Mouse (Mus musculus): ENCODE measurements at regions not wholly inside any gene's neighbourhood (a gene's known extent, or its start where the extent isn't known, plus 50 kb on each side); places are given as distances from the start of the nearest gene placed in this dataset.

DNA sequence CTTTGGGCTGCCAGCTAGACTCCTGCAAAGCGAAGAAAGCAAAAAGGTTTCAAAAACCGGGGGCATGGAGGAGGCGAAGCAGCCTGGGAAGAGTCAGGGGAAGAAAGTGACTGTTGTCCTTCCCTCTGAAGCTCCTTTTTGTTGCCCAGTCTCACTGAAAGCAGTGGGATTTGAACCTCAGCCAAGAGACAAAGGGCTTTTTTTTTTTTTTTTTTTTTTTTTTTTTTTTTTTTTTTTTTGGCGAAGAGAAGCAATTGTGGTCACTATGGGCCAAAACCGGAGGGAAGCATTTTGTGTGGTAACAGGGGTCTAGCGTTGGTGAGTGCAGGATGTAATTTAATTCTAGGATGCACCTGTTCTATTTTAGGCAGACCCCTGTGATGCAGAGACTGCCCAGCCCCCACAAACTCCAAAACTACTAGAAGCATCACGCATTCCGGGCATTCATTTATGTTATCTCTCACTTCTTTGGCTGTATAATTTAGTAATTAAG is 80.8 kb upstream of the Cpeb2 start:
- 40% methylated on average over 8 of the region's 8 CpGs for WGBS
- Histone ChIP-seq H3K27ac (ENCODE audit: low read depth, low read length) (no peak overlapping the region), H3K4me2 (no peak overlapping the region), H3K9me3 (ENCODE audit: control insufficient read depth, low read length) (no peaks in the 10 kb centered on the region), H3K4me3 (ENCODE audit: low read depth, low read length) (no peak overlapping the region), H3K9ac (ENCODE audit: low read length) (no peak overlapping the region), H3K27me3 (ENCODE audit: control insufficient read depth, insufficient read depth, low read length) (no peaks in the 10 kb centered on the region), H3K4me1 (ENCODE audit: control insufficient read depth, insufficient read depth, low read length) (no peaks in the 10 kb centered on the region), H3K36me3 (ENCODE audit: control insufficient read depth, insufficient read depth, low read length) (no peaks in the 10 kb centered on the region)
- ATAC-seq (ENCODE audit: low FRiP score) (no peak), DNase-seq (ENCODE audit: low spot score, missing footprints) (no peak)

DNA sequence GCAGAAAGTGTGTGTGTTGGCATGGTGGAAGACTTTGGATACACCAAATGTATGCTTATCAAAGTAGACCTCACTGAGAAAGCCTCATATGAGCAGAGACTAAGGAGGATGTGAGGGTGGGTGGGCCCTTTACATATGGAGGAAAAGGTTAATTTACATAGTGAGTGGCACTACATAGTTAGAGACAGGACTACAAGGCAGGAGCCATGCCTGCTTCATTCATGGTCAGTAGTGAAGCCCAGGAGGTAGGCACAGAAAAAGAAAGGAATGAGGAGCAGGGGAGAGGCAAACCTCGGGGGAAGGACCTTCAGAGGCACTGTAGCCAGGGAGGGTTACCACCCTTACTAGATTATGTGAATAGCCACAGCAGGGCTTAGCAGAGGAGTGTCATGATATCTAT is 80.1 kb upstream of the Cpeb2 start:
- Histone ChIP-seq H3K9me3 (ENCODE audit: control insufficient read depth, low read length) (no peaks in the 10 kb centered on the region), H3K4me3 (ENCODE audit: low read depth, low read length) (no peak overlapping the region), H3K4me1 (ENCODE audit: control insufficient read depth, insufficient read depth, low read length) (no peaks in the 10 kb centered on the region), H3K27ac (ENCODE audit: low read depth, low read length) (no peak overlapping the region), H3K9ac (ENCODE audit: low read length) (no peak overlapping the region), H3K27me3 (ENCODE audit: control insufficient read depth, insufficient read depth, low read length) (no peaks in the 10 kb centered on the region), H3K4me2 (no peak overlapping the region), H3K36me3 (ENCODE audit: control insufficient read depth, insufficient read depth, low read length) (no peaks in the 10 kb centered on the region)
- WGBS: 65% methylated on average over 1 of the region's 1 CpGs
- ATAC-seq (ENCODE audit: low FRiP score) (no peak), DNase-seq (ENCODE audit: low spot score, missing footprints) (no peak)

DNA sequence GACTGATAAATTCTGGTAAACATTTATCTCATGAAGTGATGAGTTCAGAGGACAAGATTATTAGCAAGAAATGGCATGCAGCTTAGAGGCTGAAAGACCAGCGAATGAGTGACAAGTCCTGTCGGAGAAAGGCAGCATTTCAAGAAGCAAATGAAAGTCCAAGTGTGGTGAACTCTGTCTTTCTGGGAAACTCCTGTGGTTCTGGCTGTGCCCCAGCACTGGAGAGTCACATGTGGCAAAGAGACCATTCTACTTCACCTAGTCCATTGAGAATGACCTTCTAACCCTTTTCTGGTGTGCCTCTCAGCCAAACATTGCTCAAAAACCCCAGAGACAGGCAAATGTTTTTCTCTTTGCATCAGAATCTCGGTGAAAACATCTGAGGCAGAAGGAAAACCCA is 76.2 kb upstream of the Cpeb2 start:
- no peak overlapping the region for H3K4me3 ChIP-seq (ENCODE audit: low read depth, low read length)
- no peaks in the 10 kb centered on the region for H3K9me3 ChIP-seq (ENCODE audit: control insufficient read depth, low read length)
- no peak overlapping the region for H3K27ac ChIP-seq (ENCODE audit: low read depth, low read length)
- WGBS: 89% methylated on average over 3 of the region's 3 CpGs
- H3K4me2 ChIP-seq: no peak overlapping the region
- no peak for ATAC-seq (ENCODE audit: low FRiP score)
- H3K27me3 ChIP-seq (ENCODE audit: control insufficient read depth, insufficient read depth, low read length): no peaks in the 10 kb centered on the region
- H3K4me1 ChIP-seq (ENCODE audit: control insufficient read depth, insufficient read depth, low read length): no peaks in the 10 kb centered on the region
- no peak for DNase-seq (ENCODE audit: low spot score, missing footprints)
- no peaks in the 10 kb centered on the region for H3K36me3 ChIP-seq (ENCODE audit: control insufficient read depth, insufficient read depth, low read length)
- no peak overlapping the region for H3K9ac ChIP-seq (ENCODE audit: low read length)

DNA sequence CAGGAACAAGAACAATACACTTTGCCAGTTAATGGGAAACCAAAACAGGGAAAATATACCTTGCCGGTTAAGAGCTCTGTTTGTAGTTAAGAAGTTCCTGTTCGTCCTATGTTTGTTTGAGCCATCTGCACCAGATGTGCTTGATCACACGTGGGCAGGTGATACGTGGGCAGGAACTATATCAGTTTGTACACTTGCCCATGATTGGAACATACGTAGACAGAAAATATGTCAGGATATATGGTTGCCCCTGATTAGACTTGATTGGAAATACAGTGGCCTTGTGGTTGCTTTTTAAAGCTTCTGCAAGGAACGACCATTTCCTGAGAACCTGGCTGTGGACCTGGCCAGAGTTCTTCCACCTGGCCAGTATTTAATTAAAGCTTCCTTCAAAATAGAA is 72.8 kb upstream of the Cpeb2 start:
- no peak overlapping the region for H3K4me2 ChIP-seq
- H3K9me3 ChIP-seq (ENCODE audit: control insufficient read depth, low read length): no peaks in the 10 kb centered on the region
- H3K9ac ChIP-seq (ENCODE audit: low read length): no peak overlapping the region
- ATAC-seq (ENCODE audit: low FRiP score) (no peak), DNase-seq (ENCODE audit: low spot score, missing footprints) (no peak)
- no peaks in the 10 kb centered on the region for H3K36me3 ChIP-seq (ENCODE audit: control insufficient read depth, insufficient read depth, low read length)
- H3K27ac ChIP-seq (ENCODE audit: low read depth, low read length): no peak overlapping the region
- no peaks in the 10 kb centered on the region for H3K27me3 ChIP-seq (ENCODE audit: control insufficient read depth, insufficient read depth, low read length)
- H3K4me1 ChIP-seq (ENCODE audit: control insufficient read depth, insufficient read depth, low read length): no peaks in the 10 kb centered on the region
- no peak overlapping the region for H3K4me3 ChIP-seq (ENCODE audit: low read depth, low read length)
- WGBS: 92% methylated on average over 6 of the region's 6 CpGs

DNA sequence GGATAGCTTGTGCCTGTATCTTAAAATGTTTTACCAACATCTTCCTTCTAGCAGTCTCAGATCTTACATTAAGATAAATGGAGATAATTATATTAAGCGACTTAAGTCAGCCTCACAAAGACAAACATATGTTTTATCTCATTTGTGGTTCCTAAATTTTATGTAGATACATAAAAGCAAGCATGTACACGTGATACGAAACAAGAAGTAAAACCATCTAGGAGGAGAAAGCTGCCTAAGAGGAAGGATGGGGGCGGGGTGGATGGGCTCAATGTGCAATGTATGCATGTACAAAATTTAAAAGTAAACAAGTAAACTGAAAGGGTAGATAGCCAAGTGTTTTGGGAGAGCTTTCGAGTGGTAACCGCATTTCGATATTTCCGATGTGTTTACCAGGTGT is 51.5 kb upstream of the Cpeb2 start:
- DNase-seq (ENCODE audit: low spot score, missing footprints) (no peak), ATAC-seq (ENCODE audit: low FRiP score) (no peak)
- WGBS: 90% methylated on average over 8 of the region's 8 CpGs
- H3K9ac ChIP-seq (ENCODE audit: low read length): no peak overlapping the region
- H3K36me3 ChIP-seq (ENCODE audit: control insufficient read depth, insufficient read depth, low read length): no peaks in the 10 kb centered on the region
- no peak overlapping the region for H3K4me3 ChIP-seq (ENCODE audit: low read depth, low read length)
- no peaks in the 10 kb centered on the region for H3K9me3 ChIP-seq (ENCODE audit: control insufficient read depth, low read length)
- H3K4me2 ChIP-seq: no peak overlapping the region
- H3K27me3 ChIP-seq (ENCODE audit: control insufficient read depth, insufficient read depth, low read length): no peaks in the 10 kb centered on the region
- no peaks in the 10 kb centered on the region for H3K4me1 ChIP-seq (ENCODE audit: control insufficient read depth, insufficient read depth, low read length)
- no peak overlapping the region for H3K27ac ChIP-seq (ENCODE audit: low read depth, low read length)

Data from midbrain, embryonic 11.5 days (tissue).